Mouse (Mus musculus) forelimb bud, embryonic 11.5 days (tissue): Measurements from ENCODE around the gene Palm2.

Experiments used
- DNase-seq: peaks from one replicate; pipeline ENCODE4 v3.0.0-alpha.2; 2012; ENCODE audit warnings: low read depth, low spot score

The Palm2 gene

DNA sequence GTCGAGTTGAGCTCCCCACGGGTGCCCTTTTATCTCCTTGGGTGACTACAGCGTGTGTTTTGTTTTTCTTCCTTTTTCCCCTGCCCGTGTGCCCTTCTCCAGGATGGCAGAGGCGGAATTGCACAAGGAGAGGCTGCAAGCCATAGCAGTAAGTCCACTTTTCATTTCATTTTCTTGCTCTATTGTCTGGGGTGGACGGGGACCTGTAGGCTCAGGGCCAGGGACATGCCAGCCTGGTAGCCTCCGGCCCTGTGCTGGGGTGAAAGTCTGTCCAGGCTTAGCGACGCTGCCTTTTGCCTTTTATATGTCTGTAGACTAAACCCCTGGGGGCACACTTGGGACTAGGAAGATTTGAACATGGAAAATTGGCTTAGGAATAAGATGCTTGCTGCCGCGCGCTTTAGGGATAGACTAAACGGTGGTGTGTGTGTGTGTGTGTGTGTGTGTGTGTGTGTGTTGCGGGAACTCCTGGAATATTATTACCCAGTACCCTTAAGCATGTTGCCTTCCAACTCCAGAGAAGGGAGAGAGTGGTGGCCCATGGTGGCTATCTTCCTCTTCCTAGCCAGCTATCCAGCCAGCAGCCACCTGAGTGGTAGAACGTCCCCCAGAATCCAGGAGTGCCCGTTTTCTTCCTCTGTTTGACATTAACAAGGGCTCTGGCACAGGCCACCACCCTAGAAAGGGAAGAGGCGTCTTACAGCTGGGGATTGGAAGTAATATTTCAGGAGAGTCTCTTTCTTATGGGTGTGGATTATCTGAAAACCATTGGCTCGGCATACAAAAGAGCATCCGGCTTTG, 134.4 kb downstream of the Palm2 start:
- no peak for DNase-seq

DNA sequence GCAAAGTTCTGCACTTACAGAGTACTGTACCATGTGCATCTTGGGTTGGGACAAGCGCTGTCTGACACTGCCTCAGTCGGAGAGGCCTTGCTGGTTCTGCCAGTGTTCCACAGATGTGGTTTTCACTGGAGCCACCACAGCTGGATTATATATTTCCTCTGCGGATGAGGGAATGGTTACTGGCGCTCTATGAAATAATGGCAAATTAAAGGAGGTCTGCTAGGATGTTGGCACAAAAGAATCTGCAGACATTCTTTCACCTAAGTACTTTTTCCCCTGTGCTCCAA, 135.0 kb downstream of the Palm2 start:
- no peak for DNase-seq

DNA sequence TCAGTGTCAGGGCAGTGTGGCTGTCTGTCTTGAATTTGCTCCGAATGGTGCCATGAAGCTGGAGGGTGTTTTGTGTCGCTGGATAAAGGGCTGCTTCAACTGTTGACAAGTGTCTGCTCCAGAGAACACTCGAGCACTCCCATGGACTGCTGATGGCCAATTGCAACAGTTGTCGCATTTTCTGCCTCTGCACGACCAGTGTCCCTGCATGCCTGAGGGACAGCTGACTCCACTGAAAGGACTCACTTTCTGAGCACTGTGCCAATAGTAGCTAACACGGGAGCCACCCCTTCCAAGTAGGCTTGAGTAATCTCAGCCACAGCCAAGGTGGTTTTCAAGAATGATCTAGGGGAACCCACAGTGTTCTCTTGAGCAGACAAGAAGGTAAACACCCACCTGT, 135.7 kb downstream of the Palm2 start:
- no peak for DNase-seq

DNA sequence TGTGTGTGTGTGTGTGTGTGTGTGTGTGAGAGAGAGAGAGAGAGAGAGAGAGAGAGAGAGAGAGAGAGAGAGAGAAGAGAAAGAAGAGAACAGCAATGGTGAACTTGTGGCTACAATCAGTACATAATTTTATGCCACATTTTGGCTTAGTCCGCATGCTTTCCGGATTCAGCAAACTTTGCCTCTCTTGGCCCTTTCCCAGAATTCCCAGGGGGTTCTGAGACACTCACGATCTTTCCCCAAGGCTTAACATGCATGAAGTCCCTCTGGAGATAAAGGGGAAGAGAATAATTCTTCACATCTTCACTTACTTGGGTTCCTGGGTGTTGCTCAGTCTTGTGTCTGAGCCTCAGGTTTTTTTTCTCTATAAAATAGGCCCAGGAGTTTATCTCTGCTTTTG, 136.2 kb downstream of the Palm2 start:
- DNase-seq: no peak

DNA sequence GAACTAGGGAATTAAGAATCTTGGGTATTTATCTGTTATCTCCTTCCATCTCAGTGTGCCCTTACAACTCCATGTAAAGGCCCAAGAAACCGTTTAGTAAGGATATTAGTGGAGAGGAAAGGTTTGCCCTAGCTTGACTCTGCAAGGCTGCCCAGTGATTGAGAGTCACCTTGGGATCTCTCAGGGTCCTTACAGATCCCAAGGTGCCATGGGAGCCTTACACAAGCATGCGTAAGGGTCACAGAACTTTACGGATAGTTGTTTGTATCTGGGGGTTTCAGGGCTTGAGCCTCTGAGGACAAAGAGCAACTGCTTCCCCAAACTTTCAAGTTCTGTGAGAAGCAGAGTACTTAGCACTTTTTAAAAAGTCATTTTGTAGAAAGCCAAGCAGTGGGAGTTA, 140.1 kb downstream of the Palm2 start:
- DNase-seq: no peak

DNA sequence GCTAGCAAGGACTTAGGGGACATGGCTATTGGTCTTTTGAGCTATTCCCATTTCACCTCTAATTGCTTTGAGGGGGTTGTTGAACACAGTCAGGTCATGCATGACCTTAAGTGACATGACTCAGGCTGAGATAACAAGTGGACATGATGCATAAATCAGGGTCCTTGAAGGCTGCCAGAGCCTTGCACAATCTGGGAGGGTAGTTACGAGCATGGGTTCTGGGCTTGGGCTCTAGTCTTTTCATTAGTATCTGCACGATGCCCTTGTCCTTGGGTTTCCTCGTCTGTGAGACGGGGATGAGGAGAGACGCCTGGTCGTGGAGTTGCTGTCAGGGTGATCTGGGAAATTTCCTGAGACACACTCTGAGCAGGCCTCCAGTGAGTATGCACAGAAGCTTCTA, 140.6 kb downstream of the Palm2 start:
- no peak for DNase-seq

DNA sequence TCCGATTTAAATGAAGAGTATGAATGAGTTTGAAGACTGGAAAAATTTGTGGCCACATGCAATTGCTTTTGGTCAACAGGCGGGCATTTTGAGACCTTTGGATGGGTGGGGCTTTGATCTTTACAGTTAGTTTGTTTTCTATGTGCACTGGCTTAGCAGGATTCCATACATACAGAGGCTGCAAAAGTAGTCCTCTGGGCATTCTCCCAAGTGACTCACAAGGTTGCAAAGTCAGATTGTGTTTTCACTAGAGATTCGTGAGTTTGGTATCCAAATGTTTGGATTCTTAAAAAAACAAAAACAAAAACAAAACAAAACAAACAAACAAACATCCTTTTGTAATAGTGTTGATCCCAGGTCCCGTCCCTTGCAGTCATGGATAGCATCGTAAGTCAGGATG, 141.6 kb downstream of the Palm2 start:
- no peak for DNase-seq

DNA sequence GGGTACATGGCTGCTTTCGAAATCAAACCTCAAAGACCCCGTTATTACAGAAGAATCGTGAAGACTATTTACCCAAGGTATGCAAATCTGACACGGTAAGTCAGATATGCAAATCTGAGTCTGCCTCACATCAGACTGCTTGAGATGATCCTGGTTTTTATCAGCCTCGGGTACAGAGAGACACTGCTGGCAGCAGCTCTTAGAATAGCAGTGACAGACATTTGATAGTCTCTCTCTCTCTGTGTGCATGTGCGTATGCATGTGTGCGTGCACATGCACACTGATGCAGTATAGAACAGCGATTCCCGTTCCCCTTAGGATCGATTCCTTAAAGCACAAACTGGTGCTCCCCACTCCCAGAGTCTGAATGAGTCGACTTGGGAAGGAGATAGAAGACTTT, 142.0 kb downstream of the Palm2 start:
- no peak for DNase-seq

DNA sequence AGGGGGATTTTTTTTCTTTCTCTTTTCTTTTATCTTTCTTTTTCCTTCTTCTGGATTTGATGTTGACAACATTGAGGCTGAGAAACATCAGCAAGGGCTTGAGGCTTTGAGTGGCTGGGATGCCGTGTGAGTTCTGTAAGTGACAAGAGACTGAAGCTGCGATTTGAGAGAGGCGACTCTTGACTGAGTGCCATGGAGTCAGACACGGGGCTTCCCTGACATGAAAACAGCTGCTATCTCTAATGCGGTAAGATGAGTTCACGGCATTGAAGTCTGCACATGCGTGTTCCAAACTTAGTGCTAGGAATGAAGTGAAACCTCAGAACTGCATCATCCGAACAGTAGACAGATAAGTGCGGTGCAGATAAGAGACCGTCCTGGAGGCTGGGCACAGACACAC, 145.6 kb downstream of the Palm2 start:
- no peak for DNase-seq

DNA sequence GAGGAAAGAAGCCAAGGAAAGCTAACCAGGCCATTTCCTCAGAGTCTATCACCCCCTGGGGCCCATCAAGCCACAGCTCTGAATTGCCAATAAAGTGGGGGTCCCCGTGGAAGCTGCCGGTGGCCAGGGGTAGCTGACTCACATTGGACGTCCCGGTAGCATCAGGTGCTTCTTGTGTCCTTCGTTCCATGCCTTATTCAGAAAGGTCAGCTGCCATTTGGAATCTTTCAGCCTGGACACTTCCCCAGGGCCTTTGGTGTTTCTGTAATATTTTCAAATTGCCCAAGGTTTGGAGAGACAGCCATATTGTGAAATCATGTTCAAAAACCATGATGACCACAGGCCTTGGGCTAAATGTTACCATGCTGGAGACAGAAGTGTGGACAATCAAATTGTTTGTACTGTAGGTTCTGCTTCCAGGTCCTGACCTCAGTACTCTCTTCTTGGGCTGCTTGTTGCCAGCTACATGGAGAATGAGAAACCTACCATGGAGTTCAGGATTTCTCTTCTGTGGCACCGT, 151.3 kb downstream of the Palm2 start:
- no peak for DNase-seq

DNA sequence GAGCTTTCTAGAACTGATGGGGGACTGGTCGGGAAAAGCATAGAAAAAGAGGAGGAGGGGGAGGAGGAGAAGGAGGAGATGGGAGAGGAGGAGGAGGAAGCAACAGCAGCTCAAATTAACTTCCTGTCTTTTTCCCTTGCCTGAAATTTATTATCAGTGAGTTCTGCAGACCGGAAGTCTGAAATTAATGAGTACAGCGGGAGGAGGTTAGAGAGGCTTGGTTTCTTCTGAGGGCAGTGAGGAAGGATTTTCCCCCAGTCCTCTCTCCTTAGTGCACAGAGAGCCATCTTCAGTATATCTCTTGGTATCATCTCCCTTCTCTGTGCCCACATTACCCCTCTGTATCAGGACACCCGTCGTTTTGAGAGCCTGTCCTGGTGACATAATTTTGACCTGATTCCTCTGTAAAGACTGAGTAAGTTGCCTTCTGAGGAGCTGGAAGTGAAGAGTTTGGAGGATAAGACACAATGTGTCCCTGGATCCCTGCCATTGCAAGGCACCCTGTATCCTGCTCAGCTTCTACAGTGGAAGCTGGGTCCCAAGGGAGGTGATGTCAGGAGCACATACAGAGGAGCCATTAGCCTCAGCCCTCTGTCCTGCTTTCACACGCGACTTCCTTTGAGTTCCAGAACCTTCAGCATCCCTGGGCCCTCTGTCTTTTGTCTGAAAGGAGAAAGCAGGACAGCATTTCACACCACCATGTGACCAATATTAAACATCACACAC, 153.0 kb downstream of the Palm2 start:
- DNase-seq: no peak

DNA sequence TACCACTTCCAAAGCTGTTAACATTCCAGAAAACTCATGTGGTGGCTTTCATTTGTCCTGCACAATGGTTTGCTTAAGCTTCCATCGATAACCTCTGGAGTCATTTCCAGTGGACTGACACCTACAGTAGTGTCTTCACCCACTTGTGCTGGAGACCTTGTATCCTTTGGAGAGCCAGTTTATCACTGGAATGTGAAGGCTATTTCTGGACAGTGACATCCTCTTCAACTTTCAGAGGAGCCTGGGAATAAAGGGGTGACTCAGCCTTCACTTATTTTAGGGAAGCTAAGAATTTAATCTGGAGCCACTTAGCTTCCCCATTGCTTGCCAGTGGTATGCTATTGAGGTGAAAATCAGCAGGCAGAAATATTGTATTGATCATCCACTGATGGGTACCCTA, 154.3 kb downstream of the Palm2 start:
- DNase-seq: no peak

DNA sequence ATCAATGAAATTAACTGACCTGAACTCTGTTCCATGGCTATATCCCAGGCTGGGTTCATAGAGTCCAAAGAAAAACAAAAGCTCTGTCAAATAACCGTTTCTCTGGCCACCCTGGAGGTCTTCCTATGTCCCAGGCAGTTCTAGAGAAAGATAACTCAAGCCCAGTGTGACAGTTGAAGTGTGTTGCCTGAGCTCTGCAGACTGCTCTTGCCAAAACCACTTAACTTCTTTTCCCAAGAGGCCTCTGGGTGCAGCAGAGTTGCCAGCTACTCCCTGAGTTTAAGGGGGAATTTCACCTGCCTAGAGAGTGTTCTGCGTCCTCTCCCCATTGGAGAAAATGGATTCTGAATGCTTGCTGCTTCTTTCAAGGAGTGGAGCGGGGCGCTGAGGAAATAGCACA, 158.7 kb downstream of the Palm2 start:
- DNase-seq: no peak

DNA sequence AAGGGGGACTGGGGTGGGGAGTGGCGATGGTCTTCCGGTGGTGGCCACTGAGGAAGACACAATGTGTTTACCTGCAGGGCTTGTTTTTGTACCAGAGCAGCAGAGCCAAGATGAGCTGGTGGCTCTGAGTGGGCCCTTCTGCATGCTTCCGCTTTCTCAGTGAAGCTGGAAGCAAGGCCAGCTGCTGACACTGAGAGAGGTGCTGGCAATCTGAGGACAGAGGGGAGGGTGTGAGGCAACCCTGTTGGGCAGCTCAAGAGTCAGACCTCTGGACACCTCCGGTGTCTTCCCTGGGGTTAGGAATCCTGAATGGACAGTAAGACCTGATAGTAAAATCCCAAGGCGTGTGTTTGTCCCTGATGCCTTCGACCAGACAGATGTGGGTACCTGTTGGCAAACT, 165.9 kb downstream of the Palm2 start:
- no peak for DNase-seq

DNA sequence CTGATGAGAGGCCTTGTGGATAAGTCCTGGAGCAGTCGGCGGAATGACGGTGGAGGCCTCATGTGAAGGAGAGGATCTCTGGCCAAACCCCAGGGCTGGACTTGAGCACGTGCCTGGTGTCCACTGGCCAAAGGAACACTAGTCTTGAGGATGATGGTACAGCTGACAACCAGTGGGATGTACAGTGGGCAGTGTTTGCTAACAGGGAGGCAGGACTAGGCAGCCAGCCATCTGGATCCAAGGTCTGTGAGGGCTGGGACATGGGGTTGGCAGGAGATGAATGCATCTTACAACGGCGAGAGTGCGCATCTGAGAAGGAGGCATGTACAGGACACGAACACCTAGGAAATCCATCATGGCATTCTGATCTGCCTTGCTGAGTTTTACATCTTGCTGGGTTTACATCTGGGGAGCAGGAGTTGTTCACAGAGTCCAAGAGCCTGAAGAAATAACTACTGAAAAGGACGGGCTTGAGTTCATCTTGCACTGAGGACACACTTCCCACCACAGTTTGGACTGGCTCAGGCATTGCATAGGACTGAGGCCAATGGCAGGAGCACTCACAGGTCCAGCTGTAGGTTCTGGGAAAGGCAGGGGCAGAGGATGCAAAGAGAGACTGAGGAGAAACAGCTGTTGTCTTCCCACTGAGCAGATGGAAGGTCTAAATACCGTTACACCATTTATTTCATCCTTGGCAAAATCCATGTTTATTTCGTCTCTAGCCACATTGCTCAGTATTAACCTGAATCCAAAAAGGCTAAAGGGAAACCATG, 166.8 kb downstream of the Palm2 start:
- no peak for DNase-seq

DNA sequence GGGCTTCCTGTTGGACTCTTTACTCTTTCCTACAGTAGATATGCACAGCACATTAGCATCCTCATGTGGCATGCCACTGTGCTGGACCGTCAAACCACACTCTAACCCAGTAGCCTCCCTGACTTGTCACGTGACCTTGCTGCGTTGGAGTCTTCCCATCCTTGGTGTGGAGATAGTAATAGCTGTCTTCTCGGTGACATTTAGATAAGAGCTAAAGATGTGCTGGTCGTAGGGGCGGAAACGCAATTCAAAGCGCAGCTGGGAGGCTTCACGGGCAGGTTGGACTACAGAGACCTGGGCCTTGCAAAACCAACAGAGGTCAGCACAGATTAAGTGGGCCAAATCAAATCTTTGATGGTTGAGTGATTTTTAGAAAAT, 167.4 kb downstream of the Palm2 start:
- DNase-seq: no peak

DNA sequence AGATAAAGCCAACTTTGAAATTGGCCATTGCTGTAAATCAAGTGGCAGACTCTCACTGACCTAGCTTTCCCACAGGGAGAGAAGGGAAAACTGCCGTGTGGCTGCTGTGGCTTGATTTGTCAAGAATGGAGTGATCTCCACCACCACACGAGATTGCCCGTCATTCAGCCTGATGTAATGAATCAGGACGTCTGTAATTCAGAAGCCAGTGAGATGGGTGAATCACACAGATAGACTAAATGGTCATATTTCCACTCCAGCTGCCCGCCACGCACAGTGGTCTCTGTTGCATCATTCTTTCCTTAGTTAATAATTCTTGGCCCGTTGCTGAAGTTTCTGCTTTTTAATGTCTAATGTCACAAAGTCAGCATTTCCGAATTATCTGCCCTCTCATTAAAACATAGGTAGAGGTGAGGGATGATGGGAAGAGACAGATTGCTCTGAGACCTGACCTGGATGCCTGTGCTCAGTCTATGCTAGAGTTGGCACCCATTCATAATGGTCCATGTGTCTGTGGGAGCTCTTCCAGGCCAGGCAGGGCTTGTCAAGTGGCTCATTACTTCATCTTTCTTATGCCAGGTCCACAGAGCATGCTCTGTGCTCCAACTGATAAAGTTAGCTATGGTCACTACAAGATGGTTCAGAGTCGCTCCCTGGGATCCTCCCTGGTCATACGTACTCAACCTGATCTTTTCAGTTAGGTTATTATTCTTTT, 168.0 kb downstream of the Palm2 start:
- no peak for DNase-seq

DNA sequence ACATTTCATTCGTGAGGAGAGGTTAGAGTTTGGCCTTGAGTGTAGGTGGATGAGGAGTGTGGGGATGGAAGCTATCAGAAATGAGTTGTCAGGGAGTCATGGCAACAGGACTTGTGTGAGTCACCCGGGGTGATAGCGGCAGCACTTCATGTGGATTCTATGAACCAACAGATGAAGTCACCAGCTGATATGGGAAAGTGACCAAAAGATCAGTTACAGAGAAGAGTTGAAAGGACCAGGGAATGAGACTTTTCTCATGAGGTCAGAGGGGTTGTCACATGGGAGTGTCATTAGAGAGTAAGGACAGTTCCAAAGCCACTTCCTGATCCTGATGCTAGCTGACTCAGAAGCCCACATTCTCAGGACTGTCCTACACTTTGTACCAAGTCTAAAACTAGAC, 172.2 kb downstream of the Palm2 start:
- no peak for DNase-seq

DNA sequence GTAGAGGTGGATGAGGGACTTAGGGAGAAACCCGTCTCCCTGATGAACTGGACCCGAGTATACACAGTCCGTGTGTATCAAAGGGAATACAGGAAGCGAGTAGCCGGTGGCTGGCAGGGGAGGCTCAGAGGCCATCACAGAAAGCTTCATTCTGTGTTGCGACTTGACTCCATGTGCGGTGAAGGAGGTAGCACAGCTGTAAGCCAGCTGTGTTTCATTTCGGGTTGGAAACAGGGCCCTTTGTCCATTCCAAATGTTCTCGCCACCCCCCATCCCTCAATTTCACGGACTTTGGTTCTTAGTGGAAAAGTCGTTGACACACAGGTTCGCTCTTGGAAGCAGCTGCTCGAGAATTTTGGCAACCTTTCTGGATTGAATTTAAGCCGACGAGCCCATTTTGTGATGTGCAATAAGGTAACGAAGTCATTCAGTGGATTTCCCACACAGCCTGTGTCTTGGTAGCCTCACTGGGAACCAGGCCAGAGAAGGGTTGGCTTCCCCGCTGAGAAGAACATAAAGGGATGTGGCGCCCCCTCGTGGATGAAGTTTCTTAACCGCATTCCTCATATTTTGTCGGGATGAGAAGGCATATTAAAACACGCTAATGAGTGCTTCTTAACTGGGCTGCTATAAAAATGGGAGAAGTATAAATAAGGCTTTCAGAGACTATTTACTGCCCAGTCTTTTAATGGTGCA, 173.3 kb downstream of the Palm2 start:
- DNase-seq: peak; percentile 89

DNA sequence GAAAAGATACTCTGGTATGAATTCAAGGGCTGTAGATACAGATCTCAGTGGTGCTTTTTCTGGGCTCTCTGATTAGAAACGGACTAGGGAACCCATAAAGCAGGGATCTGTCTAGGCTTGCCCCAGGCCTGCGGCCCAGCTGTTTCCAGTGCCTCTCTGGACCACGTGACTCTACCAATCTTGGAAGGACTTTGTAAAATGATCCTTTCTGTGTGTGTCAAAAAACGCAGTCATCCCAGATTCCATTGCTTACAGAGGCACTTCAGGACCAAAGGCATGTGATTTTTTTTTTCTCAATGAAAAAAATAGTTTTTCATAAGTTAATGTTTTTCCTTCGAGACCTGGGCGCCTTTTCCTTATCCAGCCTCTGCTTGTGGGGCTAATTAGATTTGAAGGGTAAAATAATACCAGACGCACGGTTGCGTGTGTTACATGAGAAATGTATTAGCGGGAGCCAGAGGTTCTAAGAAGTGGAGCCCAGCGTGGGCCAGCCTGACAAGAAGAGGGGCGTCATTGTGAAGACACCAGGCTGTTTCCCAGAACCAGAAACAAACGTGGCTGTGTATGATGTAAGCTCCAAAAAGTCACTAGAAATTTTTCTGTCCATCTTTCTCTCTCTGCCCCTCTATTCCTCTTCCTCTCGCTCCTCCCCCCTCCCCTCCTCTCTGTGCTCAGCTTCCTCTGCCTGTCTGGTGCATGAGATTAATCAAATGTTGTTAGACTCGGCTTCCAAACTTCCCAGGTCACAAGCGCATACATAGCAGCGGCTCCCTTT, 177.4 kb downstream of the Palm2 start:
- peak; percentile 81 for DNase-seq

DNA sequence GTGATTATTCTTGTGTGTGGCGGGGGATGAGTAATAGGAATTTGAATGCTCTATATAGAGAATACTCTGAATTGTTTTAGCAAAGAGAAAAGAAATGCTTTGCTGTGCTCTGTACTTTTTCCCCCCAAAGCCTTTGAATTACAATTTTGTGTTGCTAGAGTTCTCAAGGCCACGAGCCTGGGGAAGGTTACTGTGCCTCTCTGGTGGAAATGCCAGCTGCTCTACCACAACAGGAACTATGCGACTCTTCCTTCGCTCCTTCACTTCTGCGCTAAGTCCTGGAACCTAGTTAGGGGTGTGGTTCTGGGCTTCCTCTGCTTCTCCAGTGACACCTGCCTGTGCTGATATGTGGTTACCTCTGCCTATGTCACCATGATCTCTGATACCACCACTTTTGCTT, 178.7 kb downstream of the Palm2 start:
- DNase-seq: no peak
